Mouse (Mus musculus) E14TG2a.4 (cell line): Measurements from ENCODE around the gene Fbxw7.

Experiments
- H3K27me3 ChIP-seq: 2 replicates; pipeline ENCODE4 v1.6.1; 2014; ENCODE audit warnings: low read length, control low read depth; ENCODE audit not compliant: insufficient read depth
- H3K36me3 ChIP-seq: 2 replicates; pipeline ENCODE4 v1.6.1; 2014; ENCODE audit warnings: low read length, control low read depth; ENCODE audit not compliant: insufficient read depth
- H3K4me1 ChIP-seq: replicated peaks from 2 replicates; pipeline ENCODE4 v1.6.1; 2014; ENCODE audit warnings: low read depth, low read length, control low read depth
- H3K4me3 ChIP-seq: replicated peaks from 2 replicates; pipeline ENCODE4 v1.5.1; 2014; ENCODE audit warnings: mild to moderate bottlenecking, low read length
- H3K9me3 ChIP-seq: 2 replicates; pipeline ENCODE4 v1.6.1; 2014; ENCODE audit warnings: low read length, control low read depth
- CTCF ChIP-seq: conservative IDR thresholded peaks from 2 replicates; pipeline ENCODE4 v1.5.1; 2014; ENCODE audit warnings: low read length
- NANOG ChIP-seq: IDR thresholded peaks from 2 replicates; pipeline ENCODE4 v1.6.1; 2014; ENCODE audit warnings: borderline replicate concordance, low read length, mixed read lengths
- POU5F1 ChIP-seq: IDR thresholded peaks from 2 replicates; pipeline ENCODE4 v1.6.1; 2014; ENCODE audit warnings: low read length, borderline replicate concordance

Fbxw7 gene

GRCm38 (mm10) chr3:84787914-84788313 lies 27.2 kb upstream of the Fbxw7 start:
- H3K4me3 ChIP-seq, result no peak overlapping the region
- TF ChIP-seq NANOG (no peak), CTCF (no peak), POU5F1 (no peak)
- H3K27me3 ChIP-seq, result no peaks in the 10 kb centered on the region
- no peaks in the 10 kb centered on the region for H3K36me3 ChIP-seq
- H3K9me3 ChIP-seq, result peaks cover 20% of the 10 kb centered on the region
- H3K4me1 ChIP-seq, result no peaks in the 10 kb centered on the region

GRCm38 (mm10) chr3:84804036-84804435 lies 11.0 kb upstream of the Fbxw7 start:
- TF ChIP-seq CTCF (no peak), NANOG (no peak), POU5F1 (no peak)
- Histone ChIP-seq H3K9me3 (no peaks in the 10 kb centered on the region), H3K4me1 (no peaks in the 10 kb centered on the region), H3K4me3 (no peak overlapping the region), H3K27me3 (no peaks in the 10 kb centered on the region), H3K36me3 (no peaks in the 10 kb centered on the region)

- H3K4me3 ChIP-seq, result no peak overlapping the region
- TF ChIP-seq NANOG (no peak), CTCF (no peak), POU5F1 (no peak)
- H3K27me3 ChIP-seq, result no peaks in the 10 kb centered on the region
- no peaks in the 10 kb centered on the region for H3K36me3 ChIP-seq
- H3K9me3 ChIP-seq, result no peaks in the 10 kb centered on the region
- H3K4me1 ChIP-seq, result no peaks in the 10 kb centered on the region
Measured at GRCm38 (mm10) chr3:84806206-84806605, 8.9 kb upstream of the Fbxw7 start.

- H3K4me3 ChIP-seq, result no peak overlapping the region
- no peaks in the 10 kb centered on the region for H3K9me3 ChIP-seq
- H3K4me1 ChIP-seq, result peaks cover 6% of the 10 kb centered on the region
Measured at GRCm38 (mm10) chr3:84807826-84808225, 7.2 kb upstream of the Fbxw7 start.

GRCm38 (mm10) chr3:84808906-84809305 lies 6.2 kb upstream of the Fbxw7 start:
- Histone ChIP-seq H3K4me1 (peaks cover 10% of the 10 kb centered on the region), H3K27me3 (no peaks in the 10 kb centered on the region), H3K9me3 (no peaks in the 10 kb centered on the region), H3K36me3 (peaks cover 4% of the 10 kb centered on the region; the same call in 1 of the 2 replicates), H3K4me3 (no peak overlapping the region)
- TF ChIP-seq POU5F1 (no peak), NANOG (no peak), CTCF (no peak)

More at GRCm38 (mm10) chr3:84807826-84808225, 7.2 kb upstream of the Fbxw7 start:
- Histone ChIP-seq H3K36me3 (peaks cover 4% of the 10 kb centered on the region; the same call in 1 of the 2 replicates), H3K27me3 (no peaks in the 10 kb centered on the region)
- no peak for TF ChIP-seq CTCF
- TF ChIP-seq POU5F1, result no peak
- TF ChIP-seq NANOG, result no peak

GRCm38 (mm10) chr3:84810803-84811202 lies 4.3 kb upstream of the Fbxw7 start:
- H3K27me3 ChIP-seq, result no peaks in the 10 kb centered on the region
- H3K4me1 ChIP-seq, result peaks cover 13% of the 10 kb centered on the region
- H3K36me3 ChIP-seq, result peaks cover 4% of the 10 kb centered on the region; the same call in 1 of the 2 replicates
- H3K9me3 ChIP-seq, result no peaks in the 10 kb centered on the region
- TF ChIP-seq POU5F1 (no peak), NANOG (no peak), CTCF (no peak)
- H3K4me3 ChIP-seq, result no peak overlapping the region

- Histone ChIP-seq H3K4me1 (peaks cover 34% of the 10 kb centered on the region), H3K9me3 (no peaks in the 10 kb centered on the region), H3K4me3 (peak overlapping the region; percentile 96), H3K36me3 (peaks cover 9% of the 10 kb centered on the region), H3K27me3 (no peaks in the 10 kb centered on the region; the same call in 1 of the 2 replicates)
- TF ChIP-seq POU5F1 (no peak), NANOG (no peak), CTCF (no peak)
Measured at GRCm38 (mm10) chr3:84813436-84814156, 1.5 kb upstream of the Fbxw7 start.

GRCm38 (mm10) chr3:84814157-84814761 lies 809 bp upstream of the Fbxw7 start:
- peaks cover 38% of the 10 kb centered on the region for H3K4me1 ChIP-seq

More at GRCm38 (mm10) chr3:84814157-84814761, 809 bp upstream of the Fbxw7 start:
- H3K9me3 ChIP-seq, result no peaks in the 10 kb centered on the region
- TF ChIP-seq POU5F1, result no peak
- TF ChIP-seq CTCF, result no peak
- no peak for TF ChIP-seq NANOG
- peaks cover 16% of the 10 kb centered on the region for H3K36me3 ChIP-seq
- no peaks in the 10 kb centered on the region; the same call in 1 of the 2 replicates for H3K27me3 ChIP-seq
- H3K4me3 ChIP-seq, result peak overlapping the region; percentile 96
